Mouse (Mus musculus) retina, postnatal 1 day (tissue): ENCODE results near the gene Il17rd.

Source experiments
- DNase-seq: peaks from one replicate; pipeline ENCODE4 v3.0.0-alpha.2; 2012

Gene Il17rd

DNA sequence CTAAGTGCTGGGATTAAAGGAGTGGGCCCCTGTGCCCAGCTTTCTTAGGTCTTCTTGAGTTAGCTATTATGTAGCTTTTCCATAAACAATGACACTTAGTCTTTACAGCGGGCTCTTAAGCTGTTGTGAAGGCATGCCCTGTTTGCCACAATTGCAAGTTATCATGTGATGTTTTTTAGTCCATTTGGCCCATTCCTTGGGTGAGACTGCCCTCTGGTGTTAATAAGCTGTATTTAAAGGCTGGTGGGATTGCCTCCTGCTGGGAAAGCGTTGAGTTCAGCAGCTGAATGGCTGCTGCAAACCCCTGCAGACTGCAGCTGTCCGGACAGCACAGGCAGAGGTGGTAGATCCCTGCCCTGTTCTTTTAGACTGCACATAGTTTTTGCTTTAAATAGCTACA lies 58.0 kb downstream of the Il17rd start:
- DNase-seq: peak; percentile 93

DNA sequence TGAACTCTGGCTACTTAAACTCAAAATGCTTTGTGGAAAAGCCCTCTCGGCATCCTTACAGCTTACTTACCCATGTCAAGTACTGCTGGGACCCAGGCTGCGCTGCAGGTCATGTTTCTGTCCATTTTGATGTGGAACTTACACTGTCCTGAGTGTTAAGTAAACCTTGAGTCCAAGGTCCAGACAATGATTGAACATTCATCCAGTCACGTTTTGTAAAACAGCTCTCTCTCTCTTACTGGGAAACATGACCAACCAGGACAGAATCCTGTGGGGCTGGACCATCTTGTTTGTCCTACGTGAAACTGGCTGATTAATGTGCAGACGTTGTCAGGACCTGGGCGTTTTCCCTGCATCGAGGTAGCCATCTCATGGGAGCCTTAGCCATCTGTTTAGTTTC lies 63.0 kb downstream of the Il17rd start:
- DNase-seq: no peak

DNA sequence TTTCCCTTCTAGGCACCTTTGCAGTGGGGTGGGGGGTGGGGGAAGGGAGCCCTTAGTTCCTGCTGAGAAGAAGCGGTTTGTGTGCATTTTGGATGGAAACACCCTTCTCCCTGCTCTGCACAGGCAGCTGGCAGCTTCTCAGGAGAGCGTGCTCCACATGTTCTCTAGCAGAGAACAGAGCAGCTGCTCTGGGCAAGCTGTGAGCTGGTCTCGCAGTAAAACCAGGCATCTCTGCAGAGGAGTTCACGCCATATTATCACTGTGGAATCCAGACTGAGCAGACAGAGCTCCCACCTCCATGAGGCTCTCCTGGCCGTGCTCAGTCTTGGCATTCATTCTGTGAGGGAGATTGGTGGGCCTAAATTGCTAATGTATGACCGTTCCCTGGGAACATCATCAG lies 64.0 kb downstream of the Il17rd start:
- DNase-seq: peak; percentile 29

DNA sequence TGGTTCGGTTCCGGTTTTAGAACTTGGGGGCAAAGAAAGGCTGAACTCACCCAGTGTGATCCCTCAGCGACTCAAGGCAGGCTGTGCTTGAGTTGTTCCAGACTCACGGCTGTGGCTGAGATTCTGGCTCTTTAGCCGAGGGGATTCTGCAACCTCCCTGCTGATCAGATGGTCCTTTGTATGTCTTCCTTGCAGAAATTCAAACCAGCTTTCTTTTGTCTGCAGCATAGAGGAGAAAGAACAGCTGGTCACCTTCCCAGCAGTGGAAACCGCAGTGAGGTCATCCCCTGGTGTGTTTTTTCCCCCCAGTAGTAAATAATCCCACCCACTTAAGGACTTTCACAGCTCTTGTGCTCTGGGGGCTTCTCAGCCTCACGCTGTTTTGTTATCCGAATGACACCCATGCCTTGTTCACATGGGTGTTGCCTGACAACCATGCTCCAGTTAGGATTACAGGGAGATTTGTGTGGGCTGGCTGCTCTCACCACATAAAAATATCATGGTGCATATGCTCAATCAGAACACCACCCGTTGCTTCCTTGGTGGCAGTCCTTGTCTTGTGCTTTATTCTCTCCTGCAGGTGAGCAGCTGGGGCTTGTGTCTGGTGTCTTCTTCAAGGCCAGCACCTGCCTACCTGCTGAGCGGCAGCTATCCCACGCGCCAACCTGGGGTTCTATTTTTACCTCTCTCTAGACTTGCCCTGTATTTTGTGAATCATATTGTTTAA lies 67.2 kb downstream of the Il17rd start:
- DNase-seq: peak; percentile 67

DNA sequence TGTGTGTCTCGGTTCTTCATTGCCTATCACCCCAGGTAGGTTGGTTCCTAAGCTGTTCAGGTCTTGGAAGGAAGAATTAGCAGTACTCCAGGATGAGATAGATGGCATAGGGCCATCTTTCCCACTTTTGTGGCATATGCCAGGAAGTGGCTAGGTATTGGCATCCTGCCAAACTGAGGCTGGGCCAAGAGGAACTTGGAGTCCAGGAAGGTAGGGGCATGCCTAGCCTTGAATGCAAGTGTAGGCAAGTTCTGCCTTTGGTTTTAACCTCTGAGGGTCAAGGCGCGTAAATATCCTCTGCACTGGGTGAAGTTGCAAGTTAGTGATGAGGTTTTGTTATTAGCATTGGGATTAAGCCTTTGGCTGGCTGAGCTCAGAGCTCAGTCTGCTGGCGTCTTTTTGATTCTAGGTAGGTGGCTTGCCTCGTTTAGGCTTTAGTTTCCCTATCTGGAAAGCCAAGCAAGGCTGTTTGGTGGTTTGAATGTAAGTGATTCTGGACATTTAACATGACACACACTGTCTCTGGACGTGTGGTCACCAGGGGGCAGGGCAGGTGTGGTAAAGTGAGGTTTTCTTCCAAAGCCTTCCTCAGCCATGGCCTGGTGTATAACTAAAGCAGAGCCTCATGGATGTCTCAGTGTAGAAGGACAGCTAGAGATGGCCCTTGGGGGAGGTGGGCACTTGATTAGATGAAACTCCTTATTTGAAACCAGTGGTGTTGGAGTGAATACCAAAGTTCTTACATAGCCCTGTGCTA lies 70.2 kb downstream of the Il17rd start:
- DNase-seq: peak; percentile 36

DNA sequence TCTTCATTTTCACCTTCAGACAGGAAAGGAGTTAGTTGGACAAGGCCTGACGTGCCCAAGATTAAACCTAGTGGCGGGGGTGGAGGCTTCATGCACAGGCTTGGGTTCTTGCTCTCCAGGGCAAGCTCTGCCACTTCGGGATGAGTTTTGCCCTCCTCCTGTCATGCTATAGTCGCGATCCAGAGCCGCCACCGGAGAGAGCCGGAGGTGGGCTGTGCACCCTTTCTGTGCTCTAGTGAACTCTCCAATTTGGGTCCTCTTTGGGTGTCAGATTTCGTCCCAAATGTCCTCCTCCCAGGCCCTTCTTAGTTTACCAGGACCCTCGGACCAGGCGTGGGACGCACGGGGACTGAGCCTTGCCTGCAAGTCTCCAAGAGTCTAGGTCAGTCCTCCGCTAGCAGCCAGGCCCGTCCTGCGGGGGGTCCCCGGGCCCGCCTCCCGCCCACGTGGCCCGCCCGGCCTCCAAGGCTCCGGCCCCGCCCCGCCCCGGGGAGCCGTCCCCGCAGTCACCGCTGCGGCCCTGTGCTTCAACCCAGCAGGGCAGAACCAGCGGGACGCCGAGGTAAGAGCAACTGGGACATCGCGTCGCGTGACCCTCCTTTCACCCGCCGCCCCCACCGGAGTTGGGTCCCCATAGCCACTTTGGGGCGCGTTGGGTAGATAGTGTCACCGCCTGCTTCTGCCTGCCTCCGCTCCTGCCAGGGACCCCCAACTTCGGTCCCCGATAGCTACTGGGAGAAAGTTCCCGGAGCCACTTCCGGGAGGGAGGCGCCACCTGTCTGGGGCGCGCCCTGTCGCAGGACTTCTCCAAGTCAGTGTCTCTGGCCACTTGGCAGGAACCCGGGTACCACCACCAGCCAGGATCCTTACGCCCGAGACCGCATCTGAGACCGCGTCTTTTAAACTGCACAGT lies 75.9 kb downstream of the Il17rd start, which contains the start of gene Arhgef3:
TSS of gene Arhgef3 (plus strand) at position 538 of the 913 bp plus-strand sequence.
- DNase-seq: peak; percentile 70

DNA sequence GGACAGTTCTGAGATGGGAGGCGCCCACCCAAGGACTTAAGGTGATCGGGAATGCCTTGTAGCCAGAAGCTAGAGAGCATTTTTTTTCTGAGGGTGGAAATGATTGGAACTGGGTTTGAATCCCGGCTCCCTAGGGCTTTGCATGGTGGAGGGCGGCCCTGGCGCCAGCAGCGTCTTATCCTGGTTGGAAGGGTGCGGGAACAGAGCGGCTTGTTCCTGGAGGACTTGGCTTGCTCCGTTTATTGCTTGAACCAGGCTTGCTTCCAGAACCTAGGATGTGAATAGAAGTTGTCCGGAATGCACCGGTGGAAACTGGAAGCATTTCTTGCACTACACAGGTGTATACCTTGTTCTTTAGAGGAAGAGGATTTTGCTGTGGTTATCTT lies 76.5 kb downstream of the Il17rd start:
- no peak for DNase-seq

DNA sequence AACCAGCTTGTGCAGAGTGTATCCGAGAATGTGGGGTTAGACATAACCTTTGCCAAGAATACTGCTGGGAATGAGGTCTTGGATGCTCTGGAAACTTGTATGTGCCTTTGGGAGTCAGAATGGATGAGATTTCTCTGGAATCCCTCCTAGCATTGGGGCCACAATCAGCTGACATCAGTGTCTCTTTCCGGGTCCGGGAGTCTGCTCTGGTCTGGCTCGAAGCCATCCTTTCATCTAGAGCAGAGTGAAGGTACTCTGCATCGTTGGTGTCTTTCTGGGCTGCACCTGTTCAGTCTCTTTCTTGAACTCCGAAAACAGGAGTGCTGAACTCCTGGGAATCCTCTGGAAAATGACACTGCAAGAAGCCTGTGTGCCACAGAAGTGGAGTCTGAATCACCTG lies 77.2 kb downstream of the Il17rd start:
- DNase-seq: no peak

DNA sequence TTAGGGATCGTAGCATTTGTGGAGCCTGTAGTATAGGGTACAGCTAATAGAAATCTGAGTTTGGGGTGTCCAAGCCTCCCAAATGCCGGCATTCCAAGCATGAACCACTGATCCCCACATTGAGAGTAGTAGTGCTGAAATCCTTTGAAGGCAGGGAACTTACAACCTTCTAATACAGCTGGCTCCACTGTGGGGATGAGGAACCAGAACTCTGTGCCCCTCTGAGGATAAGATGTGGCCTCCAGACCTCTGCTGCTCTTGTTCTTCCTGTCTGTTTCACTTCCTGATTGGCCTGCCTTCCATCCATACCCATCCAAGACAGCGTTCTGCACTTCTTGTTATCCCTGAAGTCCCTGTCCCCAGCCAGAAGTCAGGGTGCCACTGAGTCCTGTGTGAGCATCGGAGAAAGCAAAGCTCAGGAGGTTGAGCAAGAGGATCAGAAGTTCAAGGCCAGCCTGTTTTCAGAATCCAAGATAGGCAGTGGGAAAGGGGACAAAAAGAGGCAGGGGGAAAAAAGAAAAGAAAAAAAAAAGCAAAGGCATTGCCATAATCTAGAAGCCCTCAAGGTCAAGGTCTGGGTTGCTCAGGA lies 77.9 kb downstream of the Il17rd start:
- DNase-seq: no peak

DNA sequence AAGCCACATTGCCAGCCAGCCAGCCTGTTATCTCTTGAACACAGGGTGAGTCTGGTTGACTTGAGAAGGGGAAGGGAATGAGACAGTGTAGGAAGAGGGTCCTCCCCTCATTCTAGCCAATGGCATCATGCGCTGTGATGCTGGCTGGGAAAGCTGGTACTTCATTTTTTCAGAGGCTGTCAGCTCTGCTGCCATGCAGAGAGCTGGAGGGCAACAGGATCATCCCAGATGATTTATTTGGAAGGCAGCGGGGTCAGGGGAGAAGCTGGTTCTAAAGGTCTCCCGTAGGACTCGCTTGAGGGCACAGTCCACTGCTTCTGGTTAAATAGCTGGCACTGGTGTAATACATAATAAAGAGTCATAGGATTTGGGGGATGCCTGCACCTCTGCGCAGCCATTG lies 79.8 kb downstream of the Il17rd start:
- no peak for DNase-seq

DNA sequence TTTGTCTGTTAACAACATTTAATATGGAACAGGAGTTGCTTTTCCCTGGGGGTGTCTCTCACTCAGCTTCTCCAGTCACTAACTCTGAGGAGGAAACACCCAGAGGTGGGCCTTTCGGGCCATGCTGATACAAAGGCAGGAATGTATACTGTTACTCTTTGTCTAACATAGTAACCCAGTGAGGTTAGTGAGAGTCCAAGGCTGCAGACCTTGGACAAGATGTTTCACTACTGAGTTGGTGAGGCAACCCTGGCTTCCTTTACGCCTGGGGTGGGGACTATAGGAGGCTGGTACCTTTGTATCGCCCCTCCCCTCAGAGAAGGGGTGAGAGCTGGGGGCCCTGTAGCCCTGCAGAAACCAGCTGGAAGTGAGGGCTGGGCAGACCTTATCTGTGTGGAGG lies 83.9 kb downstream of the Il17rd start:
- DNase-seq: no peak

DNA sequence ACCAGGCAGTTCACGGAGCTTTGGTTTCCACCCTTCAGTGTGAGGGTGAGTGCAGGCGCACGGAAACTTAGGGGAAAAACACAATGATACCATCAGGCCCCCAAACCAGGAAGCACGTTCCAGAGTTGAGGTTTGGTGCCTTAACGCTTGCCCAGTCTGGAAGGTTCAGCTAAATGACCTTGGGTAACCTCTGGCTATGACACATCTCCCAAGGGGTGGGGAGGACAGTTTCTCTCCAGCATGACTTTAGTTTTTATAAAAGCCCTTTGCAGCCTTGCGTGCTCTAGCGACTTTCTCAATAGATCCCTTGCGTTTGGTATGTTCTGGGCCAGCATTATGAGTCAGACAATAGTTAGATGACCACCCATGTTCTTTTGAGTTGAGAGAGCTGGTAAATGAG lies 84.8 kb downstream of the Il17rd start:
- DNase-seq: no peak

DNA sequence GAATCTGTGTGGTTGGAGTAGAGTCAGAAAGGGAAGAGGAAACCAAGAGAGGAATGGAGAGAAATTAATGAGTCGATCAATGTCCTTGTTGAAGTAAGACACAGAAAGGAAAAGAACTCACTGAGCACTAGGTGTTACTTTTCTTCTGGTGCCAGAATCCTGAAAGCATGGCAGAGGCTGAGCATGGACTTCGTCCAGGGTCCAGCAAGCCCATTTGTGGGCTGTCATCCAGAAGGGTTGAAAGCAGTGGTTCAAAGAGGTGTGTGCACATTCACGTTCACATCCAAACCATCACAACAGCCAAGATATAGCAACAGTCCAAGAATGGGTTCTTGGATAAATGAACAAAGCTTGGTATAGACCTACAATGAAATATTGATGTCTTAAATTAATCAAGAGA lies 91.3 kb downstream of the Il17rd start:
- DNase-seq: no peak

DNA sequence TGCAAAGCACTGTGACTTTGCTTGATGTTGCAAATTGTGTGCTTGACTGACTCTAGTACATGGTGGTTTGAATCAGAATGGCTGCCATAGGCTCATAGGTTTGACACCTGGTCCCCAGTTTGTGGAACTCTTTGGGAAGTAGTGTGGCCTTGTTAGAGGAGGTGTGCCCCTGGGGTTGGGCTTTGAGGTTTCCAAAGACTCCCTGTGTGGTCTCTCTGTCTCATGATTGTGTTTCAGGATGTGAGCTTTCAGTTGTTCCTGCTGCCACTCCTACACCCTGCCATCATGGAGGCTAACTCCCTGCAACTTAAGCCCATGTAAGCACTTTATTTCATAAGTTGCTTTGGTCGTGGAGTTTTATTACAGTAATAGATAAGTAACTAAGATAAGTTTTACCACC lies 91.9 kb downstream of the Il17rd start:
- DNase-seq: no peak

DNA sequence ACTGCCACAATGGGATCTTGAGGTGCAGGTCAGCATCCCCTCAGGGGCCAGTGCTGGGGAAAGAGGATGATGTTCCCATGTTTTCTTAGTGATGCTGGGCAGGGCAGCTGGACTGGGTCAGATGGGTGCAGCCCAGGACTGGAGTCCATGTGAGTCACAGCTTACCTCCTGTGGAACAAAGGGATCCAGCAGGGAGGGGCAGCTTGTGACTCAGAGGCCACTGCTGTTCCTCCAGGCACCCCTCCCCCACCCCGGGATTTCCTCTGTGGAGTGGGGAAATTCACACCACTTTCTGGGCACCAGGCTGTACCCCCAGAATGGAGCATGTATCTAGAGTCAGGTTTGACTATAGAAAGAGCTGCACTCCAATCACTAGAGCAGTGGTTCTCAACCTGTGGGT lies 92.8 kb downstream of the Il17rd start:
- no peak for DNase-seq

DNA sequence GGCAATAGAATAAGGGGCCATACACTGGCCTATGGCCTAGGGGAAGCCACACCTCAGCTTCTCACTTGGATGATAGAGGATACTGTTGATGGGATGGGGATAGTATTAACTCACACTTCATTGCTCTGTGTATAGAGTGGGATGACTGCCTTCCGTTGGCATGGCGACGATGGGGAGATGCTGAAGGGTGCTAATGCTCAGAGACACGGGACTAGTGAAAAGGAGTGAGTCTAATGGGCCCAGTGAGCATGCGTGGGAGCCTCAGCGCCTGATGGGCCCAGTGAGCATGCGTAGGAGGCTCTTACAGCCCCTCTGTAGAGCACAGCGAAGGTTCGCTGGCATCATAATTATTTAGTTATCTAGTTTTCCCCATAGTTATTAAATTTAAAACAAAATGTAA lies 100.2 kb downstream of the Il17rd start:
- DNase-seq: peak; percentile 33

DNA sequence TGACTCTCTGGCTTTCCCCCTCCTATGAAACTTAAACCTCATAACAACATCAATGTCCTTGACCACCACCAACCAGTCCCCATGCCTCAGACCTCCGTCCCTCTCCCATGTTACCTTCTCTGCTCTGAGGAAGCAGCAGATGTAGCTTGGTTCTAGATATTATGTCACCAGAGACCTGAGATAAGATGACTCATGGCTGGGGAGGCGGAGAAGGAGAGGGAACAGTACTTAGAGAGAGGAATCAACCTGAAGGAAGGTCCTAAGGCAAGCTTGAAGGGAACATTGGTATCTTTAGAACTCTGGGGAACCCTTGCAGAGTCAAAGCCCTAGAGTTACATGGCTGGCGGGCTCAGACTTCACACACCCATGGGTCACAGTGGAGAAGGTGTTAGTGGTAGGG lies 101.2 kb downstream of the Il17rd start:
- no peak for DNase-seq

DNA sequence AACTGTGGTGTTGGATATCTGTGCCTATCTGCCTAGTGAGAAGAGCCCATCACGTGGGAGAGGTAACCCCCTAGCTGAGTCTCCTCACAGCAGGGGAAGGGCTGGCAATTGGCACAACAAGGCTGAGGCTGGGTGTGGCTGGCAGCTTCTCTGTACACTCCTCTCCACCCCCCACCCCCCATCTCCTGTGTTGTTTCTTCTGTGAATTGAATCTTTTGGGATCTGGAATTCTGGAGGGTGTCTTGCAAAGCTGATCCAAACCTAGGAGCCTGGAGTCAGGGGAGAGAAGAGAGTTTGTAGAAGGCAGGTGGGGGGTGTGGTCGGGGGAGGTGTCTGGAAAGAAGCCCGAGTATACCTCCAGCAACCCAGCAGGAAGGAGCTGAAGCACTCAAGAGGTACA lies 102.7 kb downstream of the Il17rd start:
- no peak for DNase-seq

DNA sequence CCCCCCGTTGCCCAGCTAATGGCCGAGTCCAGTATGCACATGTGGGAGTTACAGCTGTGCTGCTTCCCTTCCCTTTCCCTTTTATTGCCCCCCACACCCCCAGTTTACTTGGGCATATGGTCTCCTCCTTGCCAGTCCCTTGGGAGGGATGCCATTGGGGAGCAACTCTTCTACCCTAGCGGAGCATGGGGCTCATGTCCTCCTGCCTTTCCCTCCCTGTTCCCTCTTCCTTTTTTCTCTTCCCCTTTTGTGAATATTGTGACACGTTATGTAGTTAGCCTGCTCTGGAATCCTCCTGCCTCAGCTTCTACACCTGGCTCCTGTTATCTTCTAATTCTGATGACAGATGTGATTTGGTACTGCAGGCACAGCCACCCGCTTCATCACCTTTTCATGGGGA lies 103.9 kb downstream of the Il17rd start:
- no peak for DNase-seq

DNA sequence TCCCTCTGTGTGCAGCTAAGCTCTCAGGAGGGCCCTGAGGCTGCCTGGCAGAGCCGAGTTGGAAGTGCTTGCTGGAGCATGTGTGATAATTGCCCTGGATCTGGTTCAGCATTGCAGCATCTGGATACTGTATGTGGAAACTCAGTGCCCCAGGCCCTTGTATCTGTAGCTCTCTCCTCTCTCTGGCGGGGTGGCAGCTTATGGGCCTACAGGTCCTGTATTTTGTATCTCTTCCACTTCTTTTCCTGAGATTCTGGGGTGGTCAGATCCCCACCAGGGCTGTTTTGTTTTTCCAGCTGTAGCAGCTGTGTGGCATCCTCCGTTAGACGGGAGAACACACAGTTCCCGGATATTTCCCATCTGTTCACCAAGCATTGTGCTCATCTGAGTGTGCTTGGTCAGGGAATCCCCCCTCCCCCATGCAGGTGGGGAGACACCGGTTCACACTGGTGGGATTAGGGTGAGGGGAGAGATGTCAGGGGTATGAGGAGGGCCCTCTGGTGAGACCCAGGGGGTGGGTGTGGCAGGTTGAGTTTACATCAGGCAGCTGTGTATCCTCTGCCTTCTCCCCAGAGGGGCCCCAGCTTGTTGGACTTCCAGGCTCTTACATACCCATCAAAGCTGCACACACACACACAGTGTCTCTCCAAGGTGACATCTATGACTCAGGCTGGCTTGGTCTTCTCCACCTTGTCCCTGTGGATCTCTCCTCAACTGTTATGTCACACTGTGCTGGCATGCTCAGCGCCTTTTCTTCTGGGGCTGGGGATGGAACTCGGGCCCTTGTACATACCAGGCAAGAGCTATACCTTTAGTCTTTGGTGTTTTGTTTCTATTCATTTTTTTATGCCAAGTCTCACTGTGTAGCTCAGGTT lies 106.7 kb downstream of the Il17rd start:
- peak; percentile 68 for DNase-seq

DNA sequence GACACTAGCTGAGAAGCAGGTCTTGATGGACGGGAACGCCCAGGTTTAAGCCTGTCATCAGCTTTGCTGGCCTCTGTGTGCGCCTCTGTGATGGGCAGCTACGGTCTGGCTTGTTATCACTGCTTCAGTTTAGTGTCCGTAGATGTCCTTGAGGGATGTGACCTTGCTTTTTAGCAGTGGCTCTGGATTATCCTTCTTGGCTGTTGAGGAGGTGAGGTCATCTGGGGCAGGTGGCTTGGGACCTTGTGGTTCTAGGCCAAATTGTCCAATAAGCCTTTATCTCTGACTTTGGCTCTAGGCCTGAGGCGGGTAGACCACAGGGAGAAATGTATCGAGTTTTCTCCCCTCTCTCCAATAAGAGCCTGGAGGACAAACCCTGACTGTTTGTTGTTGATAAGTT lies 109.0 kb downstream of the Il17rd start:
- DNase-seq: no peak

DNA sequence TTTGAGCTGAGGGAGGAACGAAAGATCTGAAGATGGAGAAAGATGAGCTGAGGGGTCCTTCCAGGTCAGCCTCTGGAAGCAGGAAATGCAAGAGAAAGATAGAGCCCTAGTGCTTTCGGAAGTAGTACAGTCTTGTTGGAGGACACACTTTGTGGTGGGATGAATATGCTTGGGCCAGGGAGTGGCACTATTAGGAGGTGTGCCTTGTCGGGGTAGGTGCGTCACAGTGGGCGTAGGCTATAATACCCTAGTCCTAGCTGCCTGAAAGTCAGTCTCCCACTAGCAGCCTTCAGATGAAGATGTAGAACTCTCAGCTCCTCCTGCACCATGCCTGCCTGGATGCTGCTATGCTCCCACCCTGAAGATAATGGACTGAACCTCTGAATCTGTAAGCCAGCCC lies 110.7 kb downstream of the Il17rd start:
- DNase-seq: no peak
